Mouse (Mus musculus): ENCODE data around the gene Med12l. TPM values are rescaled to one million over a fixed set of nuclear protein-coding genes. Genes with fewer than 3 reads are reported as not detected.

The Med12l gene
- total and polyA plus RNA-seq, 2 experiments from 2014 or later, result 1.2 to 7.1 TPM

GRCm38 (mm10) chr3:59054834-59055535 lies 49.4 kb downstream of the Med12l start:
- no peak for ATAC-seq (ENCODE audit: insufficient read depth, low read depth)
- DNase-seq (ENCODE audit: low spot score), result no peak
- Histone ChIP-seq H3K4me1 (ENCODE audit: control insufficient read depth, insufficient read depth) (no peaks in the 10 kb centered on the region), H3K4me3 (ENCODE audit: low read depth, low read length) (no peak overlapping the region), H3K4me2 (ENCODE audit: low read depth, low read length) (no peak overlapping the region), H3K27me3 (ENCODE audit: control insufficient read depth, insufficient read depth, low read length) (no peaks in the 10 kb centered on the region), H3K27ac (ENCODE audit: low read depth) (no peak overlapping the region), H3K9me3 (replicated peaks; ENCODE audit: control insufficient read depth, low read length) (no peaks in the 10 kb centered on the region), H3K36me3 (replicated peaks; ENCODE audit: control insufficient read depth, insufficient read depth, low read length) (no peaks in the 10 kb centered on the region), H3K9ac (replicated peaks; ENCODE audit: low read depth, low read length) (no peak overlapping the region)
- whole genome bisulfite sequencing, result 54% methylated on average over 17 of the region's 17 CpGs
- TF ChIP-seq EP300 (IDR thresholded peaks at IDR 0.05; ENCODE audit: low read depth) (no peak), CTCF (IDR thresholded peaks at IDR 0.05; ENCODE audit: low read depth) (no peak)

DNA sequence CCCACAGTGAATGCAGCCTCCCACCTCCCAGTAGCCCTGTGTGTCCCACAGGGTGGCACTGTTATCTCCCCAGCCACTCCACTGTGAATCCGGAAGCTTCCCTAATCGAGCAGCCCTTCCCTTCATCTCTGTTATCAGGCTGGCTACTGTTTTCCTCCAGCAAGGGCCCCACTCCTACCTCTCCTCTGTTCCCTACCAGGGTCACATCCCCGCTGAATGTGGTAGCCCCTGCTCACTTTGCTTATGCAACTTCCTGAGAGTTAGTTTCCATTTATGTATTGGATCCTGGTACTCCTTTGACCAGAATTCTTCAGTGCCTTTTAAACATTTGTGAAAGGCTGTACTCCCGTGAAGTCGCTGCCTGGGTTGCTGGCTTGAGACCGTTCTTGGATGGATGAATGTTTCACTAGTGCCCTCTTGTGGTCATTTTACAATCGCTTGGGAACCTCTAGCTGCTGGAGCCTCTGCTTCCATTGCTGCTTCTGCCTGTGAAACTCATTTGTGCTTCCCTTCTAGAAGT lies 53.5 kb downstream of the Med12l start:
- Histone ChIP-seq H3K4me3 (ENCODE audit: low read depth, low read length) (no peak overlapping the region), H3K27me3 (ENCODE audit: control insufficient read depth, insufficient read depth, low read length) (no peaks in the 10 kb centered on the region), H3K9ac (replicated peaks; ENCODE audit: low read depth, low read length) (no peak overlapping the region), H3K27ac (ENCODE audit: low read depth) (no peak overlapping the region), H3K4me1 (ENCODE audit: control insufficient read depth, insufficient read depth) (no peaks in the 10 kb centered on the region), H3K9me3 (replicated peaks; ENCODE audit: control insufficient read depth, low read length) (no peaks in the 10 kb centered on the region), H3K36me3 (replicated peaks; ENCODE audit: control insufficient read depth, insufficient read depth, low read length) (no peaks in the 10 kb centered on the region), H3K4me2 (ENCODE audit: low read depth, low read length) (peak overlapping the region; percentile 46)
- 2% methylated on average over 7 of the region's 7 CpGs for WGBS
- ATAC-seq (ENCODE audit: insufficient read depth, low read depth) (peak; percentile 76), DNase-seq (ENCODE audit: low spot score) (peak; percentile 74)
- TF ChIP-seq EP300 (IDR thresholded peaks at IDR 0.05; ENCODE audit: low read depth), result no peak
- peak; percentile 84 for TF ChIP-seq CTCF (IDR thresholded peaks at IDR 0.05; ENCODE audit: low read depth)

DNA sequence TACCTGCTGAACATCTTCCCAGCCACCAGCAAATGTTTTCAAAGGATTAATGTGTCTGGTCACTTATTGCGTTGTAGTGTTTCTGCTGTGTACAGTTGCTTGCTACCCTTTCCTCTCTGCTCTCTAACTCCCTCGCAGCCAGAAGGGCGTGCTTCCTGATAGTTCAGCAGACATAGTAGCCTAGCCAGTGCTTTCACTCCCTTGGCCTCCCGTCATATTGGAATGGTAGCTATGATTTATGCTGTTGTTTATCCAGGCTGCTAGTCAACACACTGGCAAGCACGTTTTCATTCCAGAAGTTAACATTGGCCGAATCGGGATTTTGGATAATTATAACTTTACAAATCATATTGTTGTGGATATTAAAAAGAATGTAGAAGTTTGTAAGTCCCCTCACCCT lies 54.5 kb downstream of the Med12l start:
- DNase-seq (ENCODE audit: low spot score), result no peak
- Histone ChIP-seq H3K27me3 (ENCODE audit: control insufficient read depth, insufficient read depth, low read length) (no peaks in the 10 kb centered on the region), H3K4me2 (ENCODE audit: low read depth, low read length) (no peak overlapping the region), H3K9ac (replicated peaks; ENCODE audit: low read depth, low read length) (no peak overlapping the region), H3K4me3 (ENCODE audit: low read depth, low read length) (no peak overlapping the region), H3K9me3 (replicated peaks; ENCODE audit: control insufficient read depth, low read length) (no peaks in the 10 kb centered on the region), H3K27ac (ENCODE audit: low read depth) (no peak overlapping the region), H3K36me3 (replicated peaks; ENCODE audit: control insufficient read depth, insufficient read depth, low read length) (no peaks in the 10 kb centered on the region), H3K4me1 (ENCODE audit: control insufficient read depth, insufficient read depth) (no peaks in the 10 kb centered on the region)
- 75% methylated on average over 7 of the region's 7 CpGs for WGBS
- TF ChIP-seq CTCF (IDR thresholded peaks at IDR 0.05; ENCODE audit: low read depth) (no peak), EP300 (IDR thresholded peaks at IDR 0.05; ENCODE audit: low read depth) (no peak)
- ATAC-seq (ENCODE audit: insufficient read depth, low read depth), result no peak

DNA sequence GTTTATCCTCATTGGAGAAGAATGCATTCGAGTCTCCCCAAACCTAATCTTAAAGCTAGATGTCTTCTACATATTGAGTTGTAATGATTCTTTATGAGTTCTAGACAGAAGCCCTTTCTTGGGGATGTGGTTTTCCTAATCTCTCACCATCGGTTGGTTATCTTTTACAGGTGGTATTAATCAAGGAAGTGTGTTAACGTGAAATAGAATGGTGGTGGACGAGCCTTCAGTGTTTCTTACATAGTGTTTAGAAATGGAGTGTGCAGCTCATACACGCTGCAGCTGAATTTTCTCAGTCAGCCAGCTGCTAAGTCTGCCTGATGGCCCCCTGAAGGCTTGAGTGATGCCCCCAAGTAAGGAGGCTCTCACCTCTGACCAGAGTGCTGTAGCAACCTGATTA lies 56.5 kb downstream of the Med12l start:
- no peak for TF ChIP-seq EP300 (IDR thresholded peaks at IDR 0.05; ENCODE audit: low read depth)
- no peak for TF ChIP-seq CTCF (IDR thresholded peaks at IDR 0.05; ENCODE audit: low read depth)
- Histone ChIP-seq H3K27ac (ENCODE audit: low read depth) (no peak overlapping the region), H3K36me3 (replicated peaks; ENCODE audit: control insufficient read depth, insufficient read depth, low read length) (no peaks in the 10 kb centered on the region), H3K4me3 (ENCODE audit: low read depth, low read length) (no peak overlapping the region), H3K4me1 (ENCODE audit: control insufficient read depth, insufficient read depth) (no peaks in the 10 kb centered on the region), H3K4me2 (ENCODE audit: low read depth, low read length) (no peak overlapping the region), H3K27me3 (ENCODE audit: control insufficient read depth, insufficient read depth, low read length) (no peaks in the 10 kb centered on the region), H3K9me3 (replicated peaks; ENCODE audit: control insufficient read depth, low read length) (no peaks in the 10 kb centered on the region), H3K9ac (replicated peaks; ENCODE audit: low read depth, low read length) (no peak overlapping the region)
- WGBS, result 65% methylated on average over 5 of the region's 5 CpGs
- ATAC-seq (ENCODE audit: insufficient read depth, low read depth) (no peak), DNase-seq (ENCODE audit: low spot score) (no peak)

- no peak overlapping the region for H3K4me3 ChIP-seq (ENCODE audit: low read depth, low read length)
- 82% methylated on average over 4 of the region's 4 CpGs for WGBS
- TF ChIP-seq CTCF (IDR thresholded peaks at IDR 0.05; ENCODE audit: low read depth) (no peak), EP300 (IDR thresholded peaks at IDR 0.05; ENCODE audit: low read depth) (no peak)
Measured at GRCm38 (mm10) chr3:59063431-59063830, 57.8 kb downstream of the Med12l start.

DNA sequence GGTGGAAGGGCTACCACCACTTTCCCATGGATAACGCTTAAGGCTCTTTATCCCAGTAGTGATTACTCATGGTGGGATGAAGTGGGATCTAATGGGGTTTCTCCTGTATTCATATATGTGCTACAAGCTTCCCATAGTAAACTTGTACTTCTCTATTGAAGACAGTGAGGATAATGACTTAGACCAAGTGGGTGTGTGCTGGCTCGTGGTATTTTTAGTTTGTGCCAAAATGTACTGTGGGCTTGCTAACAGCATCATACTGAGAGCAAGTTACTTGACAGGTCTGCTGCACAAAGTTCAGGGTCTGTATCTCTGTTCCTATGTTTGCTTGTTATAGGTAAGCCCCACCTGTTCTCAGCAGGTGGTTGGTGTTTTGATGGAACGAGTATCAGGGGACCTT lies 60.3 kb downstream of the Med12l start:
- no peak overlapping the region for H3K4me2 ChIP-seq (ENCODE audit: low read depth, low read length)
- H3K9me3 ChIP-seq (replicated peaks; ENCODE audit: control insufficient read depth, low read length), result no peaks in the 10 kb centered on the region
- no peak overlapping the region for H3K4me3 ChIP-seq (ENCODE audit: low read depth, low read length)
- DNase-seq (ENCODE audit: low spot score) (no peak), ATAC-seq (ENCODE audit: insufficient read depth, low read depth) (no peak)
- H3K36me3 ChIP-seq (replicated peaks; ENCODE audit: control insufficient read depth, insufficient read depth, low read length), result no peaks in the 10 kb centered on the region
- 76% methylated on average over 3 of the region's 3 CpGs for WGBS
- no peaks in the 10 kb centered on the region for H3K27me3 ChIP-seq (ENCODE audit: control insufficient read depth, insufficient read depth, low read length)
- H3K27ac ChIP-seq (ENCODE audit: low read depth), result no peak overlapping the region
- no peaks in the 10 kb centered on the region for H3K4me1 ChIP-seq (ENCODE audit: control insufficient read depth, insufficient read depth)
- TF ChIP-seq EP300 (IDR thresholded peaks at IDR 0.05; ENCODE audit: low read depth) (no peak), CTCF (IDR thresholded peaks at IDR 0.05; ENCODE audit: low read depth) (no peak)
- H3K9ac ChIP-seq (replicated peaks; ENCODE audit: low read depth, low read length), result no peak overlapping the region

More at GRCm38 (mm10) chr3:59063431-59063830, 57.8 kb downstream of the Med12l start:
- no peaks in the 10 kb centered on the region for H3K27me3 ChIP-seq (ENCODE audit: control insufficient read depth, insufficient read depth, low read length)
- no peak overlapping the region for H3K4me2 ChIP-seq (ENCODE audit: low read depth, low read length)
- H3K9me3 ChIP-seq (replicated peaks; ENCODE audit: control insufficient read depth, low read length), result no peaks in the 10 kb centered on the region
- no peak overlapping the region for H3K27ac ChIP-seq (ENCODE audit: low read depth)
- ATAC-seq (ENCODE audit: insufficient read depth, low read depth), result no peak
- no peak for DNase-seq (ENCODE audit: low spot score)
- H3K9ac ChIP-seq (replicated peaks; ENCODE audit: low read depth, low read length), result no peak overlapping the region
- no peaks in the 10 kb centered on the region for H3K36me3 ChIP-seq (replicated peaks; ENCODE audit: control insufficient read depth, insufficient read depth, low read length)
- H3K4me1 ChIP-seq (ENCODE audit: control insufficient read depth, insufficient read depth), result no peaks in the 10 kb centered on the region
